Mouse (Mus musculus): Measurements from ENCODE around the gene Methig1. TPM values are rescaled to one million over a fixed set of nuclear protein-coding genes. Genes with fewer than 3 reads are reported as not detected.
"Not testable (repeated sequence)": the region's sequence is repeated elsewhere in the genome, so short reads cannot be mapped to it uniquely, and the experiment has no call there.

The Methig1 gene
- total RNA-seq, 2 experiments from 2014 or later = not detected

DNA sequence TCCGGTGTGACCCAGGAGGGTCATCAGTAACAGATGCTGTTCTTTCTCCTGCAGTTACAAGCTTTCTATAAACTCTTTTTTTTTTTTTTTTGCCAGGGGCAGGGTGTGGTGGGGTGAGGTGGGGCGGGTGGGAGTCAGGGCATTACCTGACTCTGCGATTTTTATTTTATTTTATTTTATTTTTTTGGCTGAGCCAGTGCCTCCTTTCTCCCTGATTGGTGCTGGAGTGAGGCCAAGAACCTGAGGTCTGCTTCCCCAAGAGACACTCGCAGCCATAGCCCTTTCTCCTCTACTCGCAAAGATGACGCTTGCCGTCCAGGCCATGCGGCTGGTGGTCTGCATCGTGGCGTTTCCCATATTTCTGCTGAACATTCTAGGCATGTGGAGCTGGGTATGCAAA is 18.3 kb upstream of the Methig1 start, which contains the start of gene Mettl7a3:
Gene Mettl7a3, plus strand, starts transcription at position 301 of the 400 bp plus-strand sequence.
- no peak for ATAC-seq (replicated peaks; ENCODE audit: low FRiP score, low TSS enrichment, poor library complexity, severe bottlenecking)

DNA sequence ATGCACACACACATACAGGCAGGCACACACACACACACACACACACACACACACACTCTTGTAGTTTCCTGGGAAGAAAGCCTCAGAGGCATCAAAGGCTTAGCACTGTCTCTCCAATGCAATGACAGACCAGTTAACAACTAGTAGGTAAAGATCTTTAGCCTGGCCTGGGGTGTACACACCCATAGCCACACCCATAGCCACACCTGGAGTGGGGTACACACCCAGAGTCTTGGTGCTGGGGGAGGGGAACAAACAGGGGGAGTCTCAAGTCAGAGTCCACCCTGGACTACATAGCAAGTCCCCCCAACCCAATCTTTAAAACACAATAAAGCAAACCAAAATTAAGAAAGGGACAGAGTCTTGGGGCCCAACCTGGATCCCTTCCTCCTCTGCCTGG is 15.6 kb upstream of the Methig1 start:
- 0 out of 2 replicates have a peak, but pooled peaks have one; percentile 8 for ATAC-seq (replicated peaks; ENCODE audit: low FRiP score, low TSS enrichment, poor library complexity, severe bottlenecking)

DNA sequence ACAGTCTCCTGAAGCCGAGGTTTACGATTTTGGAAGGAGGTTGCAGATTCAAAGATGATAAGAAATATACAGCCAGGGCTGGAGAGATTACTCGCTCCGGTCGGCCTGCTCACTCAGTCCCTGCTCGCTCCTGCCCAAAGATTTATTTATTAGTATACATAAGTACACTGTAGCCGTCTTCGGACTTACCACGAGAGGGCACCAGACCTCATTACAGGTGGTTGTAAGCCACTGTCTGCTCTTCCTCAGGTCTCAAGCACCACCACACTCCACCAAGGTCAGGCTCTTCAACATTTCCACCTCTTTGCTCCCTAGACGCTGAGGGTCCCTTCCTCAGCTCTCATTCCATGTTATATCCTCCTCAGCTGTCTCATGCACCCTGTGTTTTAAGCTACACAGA is 15.1 kb upstream of the Methig1 start:
- ATAC-seq (replicated peaks; ENCODE audit: low FRiP score, low TSS enrichment, poor library complexity, severe bottlenecking) = peak; percentile 79

DNA sequence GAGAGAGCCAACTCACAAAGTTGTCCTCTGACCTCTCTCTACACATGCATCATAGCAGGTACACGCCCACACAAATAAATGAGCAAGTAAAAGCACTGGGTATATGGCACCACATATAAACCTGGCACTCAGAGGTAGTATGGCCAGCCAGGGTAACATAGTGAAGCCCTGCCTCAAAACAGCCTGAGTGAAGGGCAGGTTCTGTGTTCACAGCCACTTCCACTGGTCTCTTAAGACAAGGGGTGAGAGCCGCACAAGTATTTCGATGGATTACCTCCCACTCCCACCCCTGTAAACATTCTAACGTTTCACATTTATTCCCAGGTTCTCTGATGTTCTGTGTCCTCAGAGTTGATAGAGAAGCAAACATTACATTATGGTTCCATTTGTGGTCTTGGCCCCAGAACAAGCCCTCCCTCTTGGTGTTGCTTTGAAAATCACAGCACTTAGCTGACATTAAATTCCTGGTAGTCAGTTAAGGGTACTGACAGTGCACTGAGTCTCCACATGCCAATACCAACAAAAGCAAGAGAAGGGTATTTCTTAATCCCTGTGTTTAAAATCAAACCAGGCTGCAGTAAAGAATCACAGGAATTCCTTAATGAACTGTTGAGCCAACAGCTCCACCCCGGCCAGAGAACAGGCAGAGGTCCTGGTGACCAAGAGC is 11.5 kb upstream of the Methig1 start:
- not testable (repeated sequence) for ATAC-seq (replicated peaks; ENCODE audit: low FRiP score, low TSS enrichment, poor library complexity, severe bottlenecking)

DNA sequence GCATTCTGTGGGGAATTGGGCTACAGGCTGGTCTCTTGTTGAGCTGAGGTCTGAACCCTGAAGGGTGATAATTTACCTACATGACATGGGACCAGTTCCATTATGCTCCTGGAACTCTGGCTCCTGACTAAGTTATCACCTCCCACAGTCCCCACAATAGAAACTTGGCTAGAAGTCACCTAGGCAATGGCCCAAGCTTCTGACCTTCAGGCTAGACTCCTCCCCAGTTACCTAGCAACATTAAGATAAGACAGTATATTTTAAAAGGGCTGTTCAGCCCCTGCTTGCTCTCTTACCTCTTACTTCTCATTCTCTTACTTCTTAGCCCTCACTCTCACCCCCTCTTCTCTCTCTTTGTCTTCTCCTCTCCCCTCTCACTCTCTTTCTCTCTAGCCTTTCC is 7.5 kb upstream of the Methig1 start:
- no peak for ATAC-seq (replicated peaks; ENCODE audit: low FRiP score, low TSS enrichment, poor library complexity, severe bottlenecking)

DNA sequence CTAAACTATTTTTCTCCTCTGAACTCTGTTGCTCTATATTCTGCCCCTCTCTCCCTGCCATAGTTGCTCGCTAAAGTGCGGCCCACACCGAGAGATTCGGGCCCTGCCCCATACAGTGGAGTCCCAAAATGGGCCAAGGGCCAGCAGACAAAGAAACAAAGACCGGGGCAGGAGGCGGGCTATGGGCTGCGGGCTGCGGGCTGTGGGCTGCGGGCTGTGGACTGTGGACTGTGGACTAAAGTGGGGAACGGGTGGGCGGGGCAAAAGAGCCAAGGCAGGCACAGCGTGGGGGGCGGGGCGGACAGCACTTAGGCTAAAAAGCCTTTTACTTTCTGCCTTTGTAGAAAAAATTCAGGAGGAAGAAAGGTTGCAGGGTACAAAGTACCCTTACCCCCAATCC is 6.2 kb upstream of the Methig1 start:
- no peak for ATAC-seq (replicated peaks; ENCODE audit: low FRiP score, low TSS enrichment, poor library complexity, severe bottlenecking)

GRCm38 (mm10) chr15:100349496-100349895 is 3.5 kb upstream of the Methig1 start:
- ATAC-seq (replicated peaks; ENCODE audit: low FRiP score, low TSS enrichment, poor library complexity, severe bottlenecking) = no peak

DNA sequence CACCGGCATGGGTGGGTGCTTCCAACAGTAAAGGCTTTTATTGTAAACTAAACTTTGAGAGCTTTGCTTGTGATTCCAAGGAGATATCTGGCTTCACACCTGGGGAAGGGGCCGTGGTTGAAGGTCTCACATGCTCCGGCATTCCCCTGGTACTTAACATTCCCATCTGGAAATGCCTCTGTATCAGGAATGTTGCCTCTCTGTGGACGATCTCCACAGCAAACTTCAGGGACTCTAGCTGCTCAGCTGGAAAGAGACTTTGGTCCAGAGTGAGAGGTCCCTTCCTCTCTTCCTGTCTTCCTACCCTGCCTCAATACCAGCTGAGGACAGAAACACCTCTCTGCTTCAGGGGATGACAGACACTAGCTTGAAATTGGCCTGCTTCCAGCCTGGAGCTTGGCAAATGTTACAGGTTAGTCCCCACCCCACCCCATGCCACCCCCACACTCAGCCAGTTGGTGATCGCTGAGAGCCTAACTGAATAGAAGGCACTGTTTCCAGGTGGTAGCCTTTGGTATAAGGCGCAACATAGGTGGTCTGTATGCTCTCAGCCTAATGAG is 1.4 kb upstream of the Methig1 start:
- no peak for ATAC-seq (replicated peaks; ENCODE audit: low FRiP score, low TSS enrichment, poor library complexity, severe bottlenecking)

DNA sequence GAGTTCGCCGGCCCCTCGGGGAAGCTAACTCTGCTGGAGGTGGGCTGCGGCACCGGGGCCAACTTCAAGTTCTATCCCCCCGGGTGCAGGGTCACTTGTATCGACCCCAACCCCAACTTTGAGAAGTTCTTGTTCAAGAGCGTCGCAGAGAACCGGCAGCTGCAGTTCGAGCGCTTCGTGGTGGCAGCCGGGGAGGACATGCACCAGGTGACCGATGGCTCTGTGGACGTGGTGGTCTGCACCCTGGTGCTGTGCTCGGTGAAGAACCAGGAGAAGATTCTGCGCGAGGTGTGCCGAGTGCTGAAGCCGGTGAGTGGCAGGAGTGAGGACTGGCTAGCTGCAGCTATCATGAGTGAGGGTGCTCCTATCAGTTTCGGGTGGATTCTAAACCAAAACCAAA is 450 bp downstream of the Methig1 start:
- peak; percentile 34; the same call in 1 of the 2 replicates for ATAC-seq (replicated peaks; ENCODE audit: low FRiP score, low TSS enrichment, poor library complexity, severe bottlenecking)

DNA sequence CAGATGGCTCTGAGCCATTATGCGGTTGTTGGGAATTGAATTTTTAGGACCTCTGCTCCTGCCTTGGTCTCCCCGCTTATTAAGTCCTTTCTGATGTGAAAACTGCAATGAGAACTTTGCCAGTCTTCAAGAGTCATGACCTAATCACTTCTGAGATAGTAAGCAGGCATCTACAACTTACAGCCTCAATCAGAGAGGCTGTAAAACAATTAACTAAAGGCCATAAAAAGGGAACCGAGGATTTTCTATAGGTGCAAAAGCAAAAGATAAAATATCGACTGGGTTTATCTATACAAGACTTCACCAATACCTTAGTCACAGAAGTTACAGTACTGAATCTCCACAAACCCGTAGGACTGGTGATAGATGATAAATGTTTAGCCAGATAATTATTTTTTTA is 2.9 kb downstream of the Methig1 start:
- ATAC-seq (replicated peaks; ENCODE audit: low FRiP score, low TSS enrichment, poor library complexity, severe bottlenecking) = no peak

DNA sequence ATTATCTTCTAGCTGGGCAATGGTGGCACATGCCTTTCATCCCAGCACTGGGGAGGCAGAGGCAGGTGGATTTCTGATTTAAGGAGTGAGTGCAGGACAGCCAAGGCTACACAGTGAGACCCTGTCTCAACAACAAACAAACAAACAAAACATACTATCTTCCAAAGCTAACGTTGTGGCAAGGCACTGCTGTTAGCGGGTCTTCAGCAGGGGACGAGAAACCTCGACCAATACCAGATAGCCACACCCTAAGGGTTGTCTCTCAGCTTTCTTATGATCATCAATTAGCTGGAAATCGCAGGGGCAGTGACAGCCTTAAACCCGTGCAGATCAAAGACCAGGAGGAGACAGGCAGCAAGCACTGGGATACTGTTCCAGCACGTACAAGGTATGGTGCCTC is 11.3 kb downstream of the Methig1 start, which contains the start of gene Higd1c:
Gene Higd1c, plus strand, starts transcription at position 301 of the 400 bp plus-strand sequence.
- no peak for ATAC-seq (replicated peaks; ENCODE audit: low FRiP score, low TSS enrichment, poor library complexity, severe bottlenecking)

GRCm38 (mm10) chr15:100365967-100366366 is 13.0 kb downstream of the Methig1 start:
- not testable (repeated sequence) for ATAC-seq (replicated peaks; ENCODE audit: low FRiP score, low TSS enrichment, poor library complexity, severe bottlenecking)

GRCm38 (mm10) chr15:100367119-100367518 is 14.2 kb downstream of the Methig1 start:
- no peak for ATAC-seq (replicated peaks; ENCODE audit: low FRiP score, low TSS enrichment, poor library complexity, severe bottlenecking)

DNA sequence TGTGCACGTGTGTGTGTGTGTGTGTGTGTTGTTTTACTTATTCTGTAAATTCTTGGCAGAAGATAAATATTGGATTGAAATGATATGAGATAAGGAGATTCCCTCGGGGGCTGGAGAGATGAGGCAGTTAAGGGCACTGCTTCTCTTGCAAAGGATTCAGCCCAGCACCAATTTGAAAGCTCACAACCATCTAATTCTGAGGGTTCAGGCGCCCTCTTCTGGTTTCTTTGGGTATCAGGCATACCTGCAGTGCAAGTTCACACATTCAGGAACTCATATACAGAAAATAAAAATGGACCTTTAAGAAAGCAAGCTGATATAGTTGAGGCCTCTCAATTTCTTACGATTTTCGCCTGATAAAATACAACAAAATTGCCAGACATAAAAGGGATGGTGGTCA is 22.1 kb downstream of the Methig1 start:
- no peak for ATAC-seq (replicated peaks; ENCODE audit: low FRiP score, low TSS enrichment, poor library complexity, severe bottlenecking)

DNA sequence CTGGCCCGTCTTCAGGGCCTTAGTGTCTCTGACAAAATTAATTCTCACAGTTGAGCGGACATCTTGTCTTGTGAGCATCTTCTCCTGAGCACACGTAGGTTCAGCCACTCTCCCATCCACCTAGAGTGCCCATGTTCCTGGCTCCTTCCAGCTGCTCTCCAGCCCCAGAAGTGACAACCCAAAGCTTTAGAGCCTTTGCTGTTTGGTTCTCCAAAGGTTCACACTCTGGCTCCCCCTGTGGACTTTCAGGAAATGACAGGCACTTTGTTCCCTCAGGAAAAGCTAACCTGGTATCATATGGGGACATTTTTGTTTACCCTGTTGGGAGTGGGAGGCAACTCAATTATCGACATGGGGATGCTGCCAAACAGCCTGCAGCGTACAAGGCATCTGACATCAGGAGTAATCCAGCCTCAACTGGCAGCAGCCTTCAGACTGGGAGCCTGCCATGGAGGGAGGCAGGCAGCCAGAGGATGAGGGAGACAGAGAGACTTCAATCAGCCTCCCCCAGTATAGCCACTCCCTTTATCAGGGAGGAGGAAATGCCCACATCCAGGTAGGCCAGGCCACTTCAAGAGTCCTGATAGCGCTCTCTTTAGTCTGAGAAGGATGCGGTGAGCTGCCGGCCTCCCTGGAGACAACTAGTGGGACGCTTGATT is 25.0 kb downstream of the Methig1 start:
- ATAC-seq (replicated peaks; ENCODE audit: low FRiP score, low TSS enrichment, poor library complexity, severe bottlenecking) = peak; percentile 64

DNA sequence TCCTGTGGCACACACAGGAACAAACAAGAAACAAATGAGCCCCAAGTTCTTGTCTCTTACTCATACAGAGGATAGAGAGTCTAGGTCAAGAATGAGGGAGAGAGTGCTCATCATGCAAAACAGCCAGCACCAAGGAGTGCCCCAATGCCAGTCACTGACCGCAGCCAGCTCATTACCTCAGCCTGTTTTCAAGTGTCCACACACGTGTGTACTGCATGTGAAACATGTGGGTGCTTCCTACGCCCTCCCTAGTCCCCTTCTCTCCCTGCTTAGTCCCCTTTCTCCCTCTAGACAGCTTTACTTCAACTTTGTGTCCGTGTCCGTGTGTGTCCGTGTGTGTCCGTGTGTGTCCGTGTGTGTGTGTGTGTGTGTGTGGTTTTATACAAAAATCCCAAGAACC is 26.7 kb downstream of the Methig1 start:
- ATAC-seq (replicated peaks; ENCODE audit: low FRiP score, low TSS enrichment, poor library complexity, severe bottlenecking) = no peak

- ATAC-seq (replicated peaks; ENCODE audit: low FRiP score, low TSS enrichment, poor library complexity, severe bottlenecking) = 0 out of 2 replicates have a peak, but pooled peaks have one; percentile 25
Observed at GRCm38 (mm10) chr15:100380104-100380503, 27.2 kb downstream of the Methig1 start.

- ATAC-seq (replicated peaks; ENCODE audit: low FRiP score, low TSS enrichment, poor library complexity, severe bottlenecking) = no peak
Observed at GRCm38 (mm10) chr15:100385705-100386104, 32.8 kb downstream of the Methig1 start.

DNA sequence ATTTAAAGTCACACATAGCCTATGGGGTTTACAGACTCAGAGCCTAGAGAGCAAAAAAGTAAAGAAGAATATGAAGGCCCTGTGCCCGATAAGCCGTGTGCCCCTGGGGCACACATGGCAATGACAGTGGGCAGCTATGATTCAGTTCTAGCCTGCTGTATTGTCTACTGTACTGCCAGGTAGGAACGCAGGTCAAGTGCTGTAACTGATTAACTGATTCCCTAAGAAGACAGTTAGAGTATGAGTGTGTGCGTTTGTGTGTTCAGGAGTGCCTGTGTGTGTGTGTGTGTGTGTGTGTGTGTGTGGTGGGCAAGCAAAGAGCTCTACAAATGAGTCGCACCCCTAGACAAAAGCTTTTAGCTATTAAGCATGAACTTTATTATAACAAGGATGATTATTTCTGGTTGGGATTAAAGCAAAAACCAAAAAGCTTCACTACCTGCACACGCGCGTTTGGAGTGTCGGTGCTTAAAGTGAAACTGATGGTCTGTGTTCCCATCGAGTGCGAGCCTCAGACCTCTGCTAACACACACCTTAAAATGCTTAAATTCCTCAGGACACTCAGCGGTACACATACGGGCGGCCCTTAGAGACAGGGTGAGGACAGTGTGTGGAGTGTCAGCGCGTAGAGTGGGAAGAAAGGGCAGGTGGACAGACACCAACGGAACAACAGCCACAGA is 34.7 kb downstream of the Methig1 start:
- no peak for ATAC-seq (replicated peaks; ENCODE audit: low FRiP score, low TSS enrichment, poor library complexity, severe bottlenecking)

DNA sequence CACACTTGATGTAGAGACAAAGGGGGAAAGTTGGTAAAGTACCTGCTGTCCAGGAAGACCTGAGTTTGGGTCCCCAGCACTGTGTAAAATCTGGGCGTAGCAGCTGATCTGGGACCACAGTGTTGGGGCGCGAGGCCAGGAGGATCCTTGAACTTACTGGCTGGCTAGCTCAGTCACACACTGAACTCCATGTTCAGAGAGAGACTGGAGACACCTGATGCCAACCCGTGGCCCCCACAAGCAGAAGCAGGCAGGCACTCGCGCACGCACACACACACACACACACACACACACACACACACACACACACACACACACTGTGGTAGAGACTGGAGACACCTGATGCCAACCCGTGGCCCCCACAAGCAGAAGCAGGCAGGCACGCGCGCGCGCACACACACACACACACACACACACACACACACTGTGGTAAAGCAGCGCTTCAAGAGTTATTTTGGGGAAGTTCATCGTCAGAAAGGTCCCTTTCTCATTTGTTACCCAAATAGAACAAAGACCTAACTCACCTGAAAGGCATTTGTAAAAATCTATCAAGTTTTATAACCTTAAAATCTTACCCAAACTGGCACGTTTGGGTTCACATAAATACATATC is 35.4 kb downstream of the Methig1 start:
- ATAC-seq (replicated peaks; ENCODE audit: low FRiP score, low TSS enrichment, poor library complexity, severe bottlenecking) = no peak

All from megakaryocyte-erythroid progenitor cell, adult 5-6 weeks (primary cell).